Mouse (Mus musculus) retina, postnatal 1 day (tissue): ENCODE measurements at regions not wholly inside any gene's neighbourhood (a gene's known extent, or its start where the extent isn't known, plus 50 kb on each side); places are given as distances from the start of the nearest gene placed in this dataset.

ENCODE experiments used
- DNase-seq: peaks from one replicate; pipeline ENCODE4 v3.0.0-alpha.2; 2012

DNA sequence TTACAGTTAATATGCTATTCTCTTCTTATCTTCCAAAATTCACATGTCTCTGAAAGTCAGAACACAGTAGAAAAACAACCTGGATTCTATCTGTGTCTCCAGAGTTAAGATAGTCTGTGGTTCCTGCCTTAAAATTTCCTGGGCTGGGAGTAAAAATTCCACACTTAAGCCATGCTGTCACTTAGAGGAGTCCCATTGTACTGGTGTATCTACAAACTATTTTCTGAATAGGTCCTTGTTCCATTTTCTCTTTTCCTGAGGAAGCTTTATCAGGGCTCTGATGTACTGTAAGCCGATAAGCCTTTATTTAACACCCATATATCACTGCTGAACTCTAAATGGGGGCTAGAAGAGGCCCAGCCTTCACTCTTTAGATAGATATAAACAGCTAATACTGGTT lies 1171.1 kb downstream of the Efnb2 start:
- DNase-seq = no peak

DNA sequence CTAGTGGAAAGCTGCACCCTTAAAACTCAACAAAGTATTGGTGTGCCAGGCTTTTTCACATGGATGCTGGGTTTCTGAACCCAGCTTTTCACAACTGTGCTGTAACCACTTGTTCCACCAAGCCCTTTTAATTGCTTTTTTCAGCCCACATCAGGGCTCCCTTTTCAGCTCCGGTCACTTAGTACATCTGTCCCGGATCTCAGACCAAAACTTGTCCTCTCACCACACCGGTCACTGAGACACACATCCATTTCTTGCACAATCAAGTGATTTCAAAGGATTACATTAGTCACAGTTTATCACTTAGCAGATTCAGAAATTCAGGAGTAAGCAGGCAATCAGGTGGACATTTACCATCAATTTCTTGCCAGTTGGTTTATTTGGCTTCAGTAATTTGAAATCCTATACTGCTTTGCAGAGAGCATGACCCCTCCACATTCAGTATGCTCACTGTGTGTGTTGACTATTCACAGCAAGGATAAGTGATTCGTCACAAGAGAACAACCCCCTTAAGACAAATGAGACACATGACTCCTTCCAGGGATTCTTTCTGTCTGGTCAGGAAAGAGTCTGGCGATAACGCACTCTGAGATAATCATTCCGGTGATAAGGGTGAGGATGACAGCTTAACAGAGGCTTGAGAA lies 1188.8 kb downstream of the Efnb2 start:
- DNase-seq = no peak

DNA sequence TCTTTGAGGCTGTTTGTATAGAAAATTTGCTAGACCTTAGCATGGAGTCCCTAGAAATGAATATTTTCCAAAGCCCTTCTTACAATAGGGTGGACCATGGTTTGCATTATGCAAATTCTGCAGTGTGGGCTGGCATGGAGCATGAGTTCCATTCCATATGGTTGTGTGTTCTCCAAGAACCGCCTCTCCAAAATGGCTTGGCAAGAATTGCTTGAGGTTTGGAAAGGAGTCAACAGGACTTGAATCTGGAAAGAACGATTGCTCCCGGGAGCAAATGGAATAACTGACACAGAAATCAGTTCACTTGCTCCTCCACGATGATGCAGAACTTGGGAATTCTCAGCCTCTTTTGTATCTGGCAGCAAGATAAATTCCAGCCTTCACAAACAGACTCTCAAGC lies 1191.8 kb downstream of the Efnb2 start:
- DNase-seq = no peak

DNA sequence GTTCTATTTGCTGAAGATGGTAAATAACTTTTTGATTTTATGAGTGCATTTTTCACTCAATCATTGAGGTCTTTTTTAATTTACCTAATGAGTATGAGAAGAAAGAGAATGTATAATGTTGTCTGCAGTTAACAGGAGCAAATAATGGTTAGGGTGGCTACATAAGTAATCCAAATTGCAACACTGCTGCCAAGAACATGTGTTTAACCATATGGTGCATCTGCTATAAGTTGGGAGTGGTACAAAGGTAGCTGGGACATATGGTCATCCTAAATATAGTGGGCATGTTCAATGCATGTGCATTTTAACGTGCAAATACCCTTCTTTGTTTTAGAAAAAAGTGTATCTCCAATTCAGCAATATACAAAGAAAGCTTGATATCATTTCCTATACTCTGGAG lies 1198.2 kb downstream of the Efnb2 start:
- no peak for DNase-seq

DNA sequence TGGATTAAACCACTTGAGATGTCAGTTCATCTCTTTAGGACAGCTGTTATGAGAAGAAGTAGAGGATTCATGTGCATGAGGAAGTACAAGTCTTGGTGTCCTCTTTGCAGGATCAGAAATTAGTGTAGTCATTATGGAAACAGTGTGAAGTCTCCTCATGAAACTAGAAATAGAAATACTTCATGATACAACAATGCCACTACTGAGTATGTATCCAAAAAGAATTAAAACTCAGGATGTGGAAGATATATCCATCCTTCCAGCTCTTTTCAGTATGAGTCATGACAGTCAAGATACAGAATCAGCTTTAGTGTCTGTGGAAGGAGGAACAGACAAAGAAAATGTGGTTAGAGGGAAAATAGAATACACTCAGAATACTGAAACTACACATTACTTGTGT lies 1211.7 kb downstream of the Efnb2 start:
- no peak for DNase-seq

DNA sequence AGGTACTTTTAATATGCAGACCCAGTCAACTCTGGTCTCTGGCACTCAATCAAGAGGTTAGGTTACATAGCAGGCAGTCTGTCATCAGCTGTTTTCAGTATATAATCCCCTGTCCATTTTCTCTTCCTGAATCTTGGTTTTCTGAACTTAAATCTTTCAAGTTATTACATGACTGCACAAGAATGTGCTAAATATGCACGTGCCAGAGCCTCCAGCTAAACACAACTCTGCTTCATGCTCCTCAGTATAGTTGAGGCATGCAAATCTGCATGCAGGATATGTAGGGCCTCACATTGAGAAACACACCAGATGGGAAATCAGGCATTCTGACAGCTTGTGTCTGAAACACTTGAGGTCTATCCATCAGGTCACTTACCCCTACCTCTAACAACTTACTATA lies 1214.0 kb downstream of the Efnb2 start:
- DNase-seq = no peak

DNA sequence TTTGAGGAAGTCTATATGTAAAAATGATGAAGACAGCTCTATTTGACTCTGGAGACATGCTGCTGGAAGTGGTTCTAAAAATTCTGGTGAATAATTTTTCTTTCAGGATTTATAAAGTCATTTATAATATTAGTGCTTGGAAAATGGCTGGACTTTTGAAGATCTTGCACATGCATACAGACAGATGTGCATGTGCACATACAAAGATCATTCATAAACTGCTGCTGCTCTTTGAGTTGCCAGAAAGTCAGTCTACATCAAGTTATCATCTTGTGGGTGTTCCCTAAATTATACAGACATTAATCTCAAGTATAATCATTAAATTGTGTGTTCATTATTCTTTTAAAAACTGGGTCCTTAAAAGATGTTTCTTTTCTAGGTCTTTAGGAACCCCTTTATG lies 1220.2 kb downstream of the Efnb2 start:
- no peak for DNase-seq

DNA sequence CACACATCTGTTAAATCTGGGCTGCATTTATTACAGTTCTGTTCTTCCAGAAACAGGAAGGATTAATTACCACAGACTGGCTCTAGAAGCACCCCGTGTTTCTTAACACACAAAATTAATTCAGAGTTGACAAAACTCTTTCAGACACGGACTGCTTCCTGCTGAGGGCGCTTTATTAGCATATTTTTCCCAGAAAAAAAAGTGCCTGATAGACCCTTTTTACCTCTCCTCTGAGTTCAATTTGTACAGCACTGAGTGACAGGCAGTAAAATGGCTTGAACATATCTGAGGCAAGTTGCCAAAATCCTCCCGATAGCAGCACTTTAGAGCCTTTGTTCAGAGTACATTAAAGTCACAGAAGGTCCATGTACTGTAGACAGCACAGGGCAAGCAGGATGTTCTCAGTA lies 1220.8 kb downstream of the Efnb2 start:
- DNase-seq = peak; percentile 69

DNA sequence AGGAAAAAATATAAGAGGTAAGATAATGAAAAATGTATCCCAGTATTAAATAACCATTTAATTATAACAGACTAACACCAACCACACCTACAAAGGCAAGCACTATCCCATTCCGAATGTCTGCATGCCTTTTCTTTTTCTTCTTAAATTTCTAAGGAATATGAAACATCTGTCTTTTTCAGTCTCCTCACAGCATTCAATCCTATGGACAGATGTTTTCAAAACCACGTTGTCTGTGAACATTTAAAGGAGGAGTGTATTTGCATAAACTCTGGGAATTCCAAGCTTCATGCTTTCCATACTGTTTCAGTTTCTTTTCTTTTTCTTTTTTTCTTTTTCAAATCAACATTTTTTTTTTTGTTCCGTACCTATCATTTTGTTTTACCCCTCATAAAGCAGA lies 1221.2 kb downstream of the Efnb2 start:
- DNase-seq = no peak

DNA sequence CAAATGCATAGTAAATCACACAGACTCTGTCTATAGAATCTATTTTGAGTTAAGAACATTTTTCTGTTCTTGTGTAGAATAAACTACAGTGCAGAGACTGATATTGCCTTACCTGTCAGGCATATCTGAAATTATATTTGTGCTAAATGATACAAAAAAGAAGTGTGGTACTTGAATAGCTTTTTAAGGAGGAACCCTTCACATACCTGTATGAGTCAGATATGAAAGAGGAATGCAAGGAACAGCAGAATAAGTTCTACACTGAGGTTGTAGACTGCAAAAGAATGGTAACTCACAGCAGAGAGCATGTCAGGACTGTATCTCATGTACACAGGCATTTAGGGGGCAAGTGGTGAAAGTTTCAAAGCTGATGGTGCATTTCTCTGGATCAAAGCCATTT lies 1230.6 kb downstream of the Efnb2 start:
- no peak for DNase-seq

DNA sequence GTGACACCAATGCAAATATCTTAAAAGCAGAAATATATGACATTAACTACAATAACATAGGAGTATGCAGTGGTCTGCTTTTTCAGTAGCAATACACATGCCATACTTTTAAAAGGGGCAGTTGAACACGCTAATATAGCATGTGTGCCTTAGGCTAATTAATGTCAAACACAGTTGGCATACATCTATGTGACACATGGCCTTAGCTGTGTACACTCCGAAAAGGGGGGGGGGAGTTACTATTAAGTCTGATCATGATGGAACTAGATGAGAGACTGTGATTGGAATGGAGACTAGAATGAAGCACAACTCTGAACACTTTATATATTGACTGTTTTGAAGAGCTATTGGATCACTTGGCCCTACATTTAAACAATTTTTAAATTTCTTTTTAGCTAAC lies 1262.9 kb downstream of the Efnb2 start:
- DNase-seq = peak; percentile 40

DNA sequence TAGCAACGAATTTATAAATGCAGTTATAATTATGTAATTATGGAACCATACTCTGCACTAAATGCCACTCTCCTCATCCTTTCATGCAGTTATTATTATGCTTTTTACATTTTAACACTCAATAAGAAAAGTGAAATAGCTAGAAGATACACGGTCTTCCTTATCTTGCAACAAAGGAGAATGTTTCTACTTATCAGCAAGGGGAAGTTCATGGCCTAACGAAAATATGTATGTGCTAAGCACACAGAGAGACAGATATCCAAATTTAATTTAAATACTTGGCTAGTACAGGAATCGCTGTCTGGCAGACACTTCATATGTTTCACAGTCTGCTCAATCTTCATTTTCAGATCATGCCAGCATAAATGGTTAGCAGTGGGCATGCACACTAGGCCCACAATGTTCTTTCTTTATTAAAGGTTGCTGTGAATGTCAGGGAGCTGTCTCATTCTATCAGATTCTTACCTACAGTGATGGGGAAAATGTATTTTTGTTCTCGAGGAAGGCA lies 1263.6 kb downstream of the Efnb2 start:
- DNase-seq = no peak
